Mouse (Mus musculus): Measurements from ENCODE around the gene Ctse.
A peak's percentile ranks its signal among the peaks of the same experiment; 100 is the strongest.

The Ctse gene

GRCm38 (mm10) chr1:131700447-131700846 is 62.3 kb downstream of the Ctse start:
- no peak for DNase-seq (ENCODE audit: low spot score)

- no peak for DNase-seq (ENCODE audit: low spot score)
These were observed 63.3 kb downstream of the Ctse start for GRCm38 (mm10) chr1:131701391-131701790.

GRCm38 (mm10) chr1:131702094-131702766 is 64.1 kb downstream of the Ctse start:
- DNase-seq (ENCODE audit: low spot score): no peak

GRCm38 (mm10) chr1:131703482-131703881 is 65.4 kb downstream of the Ctse start:
- no peak for DNase-seq (ENCODE audit: low spot score)

- DNase-seq (ENCODE audit: low spot score): no peak
These were observed 70.2 kb downstream of the Ctse start for GRCm38 (mm10) chr1:131708338-131708737.

- DNase-seq (ENCODE audit: low spot score): no peak
These were observed 73.4 kb downstream of the Ctse start for GRCm38 (mm10) chr1:131711518-131711917.

- DNase-seq (ENCODE audit: low spot score): peak; percentile 50
These were observed 74.3 kb downstream of the Ctse start for GRCm38 (mm10) chr1:131712386-131712785.

- no peak for DNase-seq (ENCODE audit: low spot score)
These were observed 76.6 kb downstream of the Ctse start for GRCm38 (mm10) chr1:131714388-131715337.

- no peak for DNase-seq (ENCODE audit: low spot score)
These were observed 81.0 kb downstream of the Ctse start for GRCm38 (mm10) chr1:131718952-131719694.

- DNase-seq (ENCODE audit: low spot score): no peak
These were observed 83.9 kb downstream of the Ctse start for GRCm38 (mm10) chr1:131721989-131722388.

GRCm38 (mm10) chr1:131723549-131723948 is 85.4 kb downstream of the Ctse start:
- no peak for DNase-seq (ENCODE audit: low spot score)
